Mouse (Mus musculus) Patski (cell line): ENCODE results near the gene Rab3a. TPM values are rescaled to one million over a fixed set of nuclear protein-coding genes. Genes with fewer than 3 reads are reported as not detected.
A peak's percentile ranks its signal among the peaks of the same experiment; 100 is the strongest.

Experiments used
- ATAC-seq: fragments of 100-300 bp; one replicate; pipeline ENCODE4 v1.8.0; 2021
- CTCF ChIA-PET: fragments of 350-600 bp; sonication (Branson Sonifier 250); formaldehyde crosslinking; loops from one replicate; lab custom pipeline; 2022; ENCODE audit warnings: inconsistent platforms; lab: Charles Lee
- POLR2A ChIA-PET: fragments of 350-600 bp; sonication (Branson Sonifier 250); formaldehyde crosslinking; loops from one replicate; lab custom pipeline; 2022; ENCODE audit warnings: antibody characterized with exemption, inconsistent platforms; lab: Charles Lee
- DNase-seq: peaks from one replicate; pipeline ENCODE4 v3.0.0-alpha.2; 2011; ENCODE audit warnings: low read depth, low spot score
- H3K27me3 ChIP-seq: fragments of 371-371 bp; one replicate; pipeline ENCODE4 v1.5.1; 2021
- CTCF ChIP-seq: fragments of 100-300 bp; IDR thresholded peaks from one replicate; pipeline ENCODE4 v1.5.1; 2021
- in situ Hi-C: fragments of 300-500 bp; cut with MboI; formaldehyde crosslinking; loops from 3 replicates; pipeline ENCODE4 v1.11.1; 2018; ENCODE audit warnings: low pct_unique_long_range_greater_than_20kb, mixed read lengths
- polyA plus RNA-seq: library from polyadenylated mRNA; unstranded; gene quantifications from one replicate; pipeline ENCODE4 v1.2.3, GENCODE M21; 2021

Gene Rab3a
- polyA plus RNA-seq, 1 experiment from 2014 or later, result 35.0 TPM

GRCm38 (mm10) chr8:70765329-70765728 lies 10.8 kb downstream of the Rab3a start:
- CTCF ChIA-PET, result no interaction called here
- no peak for TF ChIP-seq CTCF
- in situ Hi-C loops, result loop anchor here (5.0 kb wide), 1 partner anchor 77 kb away; no protein-coding TSS in a partner anchor
- H3K27me3 ChIP-seq, result no peaks in the 10 kb centered on the region
- DNase-seq (no peak), ATAC-seq (no peak)
- POLR2A ChIA-PET, result no interaction called here

- POLR2A ChIA-PET, result interaction anchor here (0.6 to 0.8 kb wide), 3 partner anchors 11 to 117 kb away, joined by 3 read pairs; no protein-coding TSS in a partner anchor
- CTCF ChIA-PET, result interaction anchor here (4.9 kb wide), 1 partner anchor 9 kb away, joined by 15 read pairs; no protein-coding TSS in a partner anchor
- H3K27me3 ChIP-seq, result no peaks in the 10 kb centered on the region
- DNase-seq, result no peak
- TF ChIP-seq CTCF, result no peak
- in situ Hi-C loops, result loop anchor here (5.0 kb wide), 1 partner anchor 76 kb away; no protein-coding TSS in a partner anchor
- ATAC-seq, result no peak
Observed at GRCm38 (mm10) chr8:70765838-70766570, 11.5 kb downstream of the Rab3a start.

GRCm38 (mm10) chr8:70766571-70767440 lies 12.3 kb downstream of the Rab3a start:
- DNase-seq (no peak), ATAC-seq (no peak)
- POLR2A ChIA-PET, result interaction anchor here (0.6 to 1.2 kb wide), 4 partner anchors 11 to 118 kb away, joined by 3 read pairs; no protein-coding TSS in a partner anchor
- H3K27me3 ChIP-seq, result no peaks in the 10 kb centered on the region
- in situ Hi-C loops, result loop anchor here (5.0 kb wide), 1 partner anchor 75 kb away; no protein-coding TSS in a partner anchor
- CTCF ChIA-PET, result interaction anchor here (0.9 to 4.9 kb wide), 3 partner anchors 10 to 48 kb away, joined by 3 to 15 read pairs (median 4); partner anchors contain the start of gene Gm3336
- TF ChIP-seq CTCF, result no peak

- in situ Hi-C loops, result loop anchor here (5.0 kb wide), 1 partner anchor 75 kb away; no protein-coding TSS in a partner anchor
- H3K27me3 ChIP-seq, result no peaks in the 10 kb centered on the region
- no peak for ATAC-seq
- TF ChIP-seq CTCF, result no peak
- CTCF ChIA-PET, result interaction anchor here (0.9 to 4.9 kb wide), 3 partner anchors 10 to 49 kb away, joined by 3 to 15 read pairs (median 4); partner anchors contain the start of gene Gm3336
- POLR2A ChIA-PET, result interaction anchor here (0.9 to 1.2 kb wide), 2 partner anchors 12 to 73 kb away, joined by 3 read pairs; no protein-coding TSS in a partner anchor
- no peak for DNase-seq
Observed at GRCm38 (mm10) chr8:70767503-70767902, 13.0 kb downstream of the Rab3a start.

GRCm38 (mm10) chr8:70768231-70768776 lies 13.8 kb downstream of the Rab3a start:
- no peak for TF ChIP-seq CTCF
- DNase-seq (no peak), ATAC-seq (no peak)
- no peaks in the 10 kb centered on the region for H3K27me3 ChIP-seq
- in situ Hi-C loops, result loop anchor here (5.0 kb wide), 1 partner anchor 74 kb away; no protein-coding TSS in a partner anchor
- ChIA-PET CTCF (interaction anchor here (1.2 to 4.9 kb wide), 3 partner anchors 7 to 49 kb away, joined by 4 to 15 read pairs (median 4); partner anchors contain the start of genes Gm3336 and Mpv17l2), POLR2A (no interaction called here)

- in situ Hi-C loops, result loop anchor here (5.0 kb wide), 1 partner anchor 73 kb away; no protein-coding TSS in a partner anchor
- no peaks in the 10 kb centered on the region for H3K27me3 ChIP-seq
- ChIA-PET CTCF (interaction anchor here (1.9 to 4.9 kb wide), 2 partner anchors 8 to 12 kb away, joined by 4 to 15 read pairs; partner anchors contain the start of gene Mpv17l2), POLR2A (no interaction called here)
- DNase-seq (no peak), ATAC-seq (no peak)
- TF ChIP-seq CTCF, result no peak
Observed at GRCm38 (mm10) chr8:70768956-70769355, 14.5 kb downstream of the Rab3a start.

GRCm38 (mm10) chr8:70769359-70769758 lies 14.9 kb downstream of the Rab3a start:
- POLR2A ChIA-PET, result no interaction called here
- DNase-seq (no peak), ATAC-seq (peak; percentile 61)
- in situ Hi-C loops, result loop anchor here (5.0 kb wide), 1 partner anchor 73 kb away; no protein-coding TSS in a partner anchor
- no peaks in the 10 kb centered on the region for H3K27me3 ChIP-seq
- TF ChIP-seq CTCF, result no peak
- CTCF ChIA-PET, result interaction anchor here (1.9 to 4.9 kb wide), 2 partner anchors 8 to 12 kb away, joined by 4 to 15 read pairs; partner anchors contain the start of gene Mpv17l2

GRCm38 (mm10) chr8:70769858-70770257 lies 15.4 kb downstream of the Rab3a start:
- no peaks in the 10 kb centered on the region for H3K27me3 ChIP-seq
- in situ Hi-C loops, result loop anchor here (5.0 kb wide), 1 partner anchor 72 kb away; no protein-coding TSS in a partner anchor
- ATAC-seq (no peak), DNase-seq (no peak)
- TF ChIP-seq CTCF, result no peak
- POLR2A ChIA-PET, result no interaction called here
- CTCF ChIA-PET, result interaction anchor here (1.9 to 4.9 kb wide), 2 partner anchors 9 to 13 kb away, joined by 4 to 15 read pairs; partner anchors contain the start of gene Mpv17l2

- DNase-seq, result no peak
- H3K27me3 ChIP-seq, result no peaks in the 10 kb centered on the region
- ATAC-seq, result no peak
- ChIA-PET CTCF (interaction anchor here (0.8 to 4.9 kb wide), 3 partner anchors 7 to 14 kb away, joined by 3 to 15 read pairs (median 4); no protein-coding TSS in a partner anchor), POLR2A (no interaction called here)
- TF ChIP-seq CTCF, result no peak
- in situ Hi-C loops, result no loop called here
Observed at GRCm38 (mm10) chr8:70770748-70771147, 16.3 kb downstream of the Rab3a start.
